Mouse (Mus musculus): ENCODE measurements around the gene Traf3.

Traf3 gene

GRCm38 (mm10) chr12:111165831-111166591 lies at the start of gene Traf3:
Traf3 (plus strand) TSS chr12:111166370.
- DNase-seq (ENCODE audit: low spot score) = peak; percentile 79

GRCm38 (mm10) chr12:111119506-111120085 lies 46.6 kb upstream of the Traf3 start:
- no peak for DNase-seq (ENCODE audit: low spot score)

GRCm38 (mm10) chr12:111120976-111121645 lies 45.1 kb upstream of the Traf3 start:
- no peak for DNase-seq (ENCODE audit: low spot score)

- DNase-seq (ENCODE audit: low spot score) = no peak
Measured at GRCm38 (mm10) chr12:111122332-111122852, 43.8 kb upstream of the Traf3 start.

GRCm38 (mm10) chr12:111124601-111125260 lies 41.4 kb upstream of the Traf3 start:
- no peak for DNase-seq (ENCODE audit: low spot score)

GRCm38 (mm10) chr12:111125666-111126065 lies 40.5 kb upstream of the Traf3 start:
- DNase-seq (ENCODE audit: low spot score) = no peak

GRCm38 (mm10) chr12:111134169-111134568 lies 32.0 kb upstream of the Traf3 start:
- no peak for DNase-seq (ENCODE audit: low spot score)

- no peak for DNase-seq (ENCODE audit: low spot score)
Measured at GRCm38 (mm10) chr12:111134791-111135733, 31.1 kb upstream of the Traf3 start.

- no peak for DNase-seq (ENCODE audit: low spot score)
Measured at GRCm38 (mm10) chr12:111135953-111136352, 30.2 kb upstream of the Traf3 start.

- DNase-seq (ENCODE audit: low spot score) = no peak
Measured at GRCm38 (mm10) chr12:111137079-111137478, 29.1 kb upstream of the Traf3 start.

GRCm38 (mm10) chr12:111143005-111143508 lies 23.1 kb upstream of the Traf3 start:
- DNase-seq (ENCODE audit: low spot score) = no peak

GRCm38 (mm10) chr12:111143509-111144063 lies 22.6 kb upstream of the Traf3 start:
- no peak for DNase-seq (ENCODE audit: low spot score)

GRCm38 (mm10) chr12:111144598-111144997 lies 21.6 kb upstream of the Traf3 start:
- DNase-seq (ENCODE audit: low spot score) = no peak

GRCm38 (mm10) chr12:111145269-111145668 lies 20.9 kb upstream of the Traf3 start:
- no peak for DNase-seq (ENCODE audit: low spot score)

- DNase-seq (ENCODE audit: low spot score) = no peak
Measured at GRCm38 (mm10) chr12:111149495-111150235, 16.5 kb upstream of the Traf3 start.

- DNase-seq (ENCODE audit: low spot score) = no peak
Measured at GRCm38 (mm10) chr12:111150236-111150596, 16.0 kb upstream of the Traf3 start.

- no peak for DNase-seq (ENCODE audit: low spot score)
Measured at GRCm38 (mm10) chr12:111151422-111152156, 14.6 kb upstream of the Traf3 start.

GRCm38 (mm10) chr12:111152579-111152978 lies 13.6 kb upstream of the Traf3 start:
- no peak for DNase-seq (ENCODE audit: low spot score)

- no peak for DNase-seq (ENCODE audit: low spot score)
Measured at GRCm38 (mm10) chr12:111152981-111153710, 13.0 kb upstream of the Traf3 start.

Data from ovary, postnatal 36 days (tissue).